Mouse (Mus musculus): ENCODE measurements around the gene Slc39a11. TPM values are rescaled to one million over a fixed set of nuclear protein-coding genes. Genes with fewer than 3 reads are reported as not detected.

Slc39a11 gene
- polyA plus RNA-seq, 1 experiment = 16.9 TPM

DNA sequence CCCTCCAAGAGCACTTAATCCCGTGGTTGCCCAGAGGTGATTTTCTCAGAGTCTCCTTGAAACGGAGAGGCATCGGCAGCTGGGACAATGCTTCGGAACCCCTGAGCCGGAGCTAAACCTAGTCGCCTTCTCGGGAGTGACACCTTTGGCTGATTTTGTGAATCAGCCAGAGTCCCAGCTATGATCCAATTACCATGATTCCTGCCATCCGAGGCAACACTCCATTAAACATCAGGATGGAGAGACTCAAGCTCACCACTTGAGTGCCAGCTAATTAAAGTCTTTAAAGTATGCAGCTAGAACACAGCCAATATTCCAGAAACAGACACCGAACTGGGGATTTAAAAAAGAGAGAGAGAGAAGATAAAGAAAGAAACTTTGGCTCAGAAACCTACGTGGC is 136.9 kb downstream of the Slc39a11 start:
- TF ChIP-seq POLR2A (IDR thresholded peaks at IDR 0.05; ENCODE audit: borderline replicate concordance, extremely low read depth, low read depth, low read length) (no peak), CTCF (IDR thresholded peaks at IDR 0.05; ENCODE audit: insufficient read depth, low read length) (no peak)
- no peak for DNase-seq
- Histone ChIP-seq H3K4me3 (replicated peaks; ENCODE audit: extremely low read depth, low read depth, low read length) (no peak overlapping the region), H3K4me1 (ENCODE audit: control insufficient read depth, insufficient read depth, low read length) (no peaks in the 10 kb centered on the region)
- WGBS = 79% methylated on average over 10 of the region's 10 CpGs

DNA sequence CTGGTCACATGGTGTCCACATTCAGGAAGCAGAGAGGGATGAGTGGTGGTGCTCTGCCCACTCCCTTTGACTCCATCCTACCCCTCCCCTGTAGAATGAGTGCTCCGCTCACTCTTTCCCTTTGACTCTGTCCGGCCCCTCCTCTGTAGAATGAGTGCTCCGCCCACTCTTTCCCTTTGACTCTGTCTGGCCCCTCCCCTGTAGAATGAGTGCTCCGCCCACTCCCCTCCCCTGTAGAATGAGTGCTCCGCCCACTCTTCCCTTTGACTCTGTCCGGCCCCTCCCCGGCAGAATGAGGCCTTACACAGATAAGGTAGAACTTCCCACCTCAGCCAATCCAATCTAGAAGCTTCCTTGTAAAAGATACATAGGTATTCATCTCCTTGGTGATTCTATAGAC is 137.7 kb downstream of the Slc39a11 start:
- WGBS = 89% methylated on average over 7 of the region's 7 CpGs
- TF ChIP-seq POLR2A (IDR thresholded peaks at IDR 0.05; ENCODE audit: borderline replicate concordance, extremely low read depth, low read depth, low read length) = no peak
- TF ChIP-seq CTCF (IDR thresholded peaks at IDR 0.05; ENCODE audit: insufficient read depth, low read length) = no peak
- no peaks in the 10 kb centered on the region for H3K4me1 ChIP-seq (ENCODE audit: control insufficient read depth, insufficient read depth, low read length)
- DNase-seq = no peak
- H3K4me3 ChIP-seq (replicated peaks; ENCODE audit: extremely low read depth, low read depth, low read length) = no peak overlapping the region

DNA sequence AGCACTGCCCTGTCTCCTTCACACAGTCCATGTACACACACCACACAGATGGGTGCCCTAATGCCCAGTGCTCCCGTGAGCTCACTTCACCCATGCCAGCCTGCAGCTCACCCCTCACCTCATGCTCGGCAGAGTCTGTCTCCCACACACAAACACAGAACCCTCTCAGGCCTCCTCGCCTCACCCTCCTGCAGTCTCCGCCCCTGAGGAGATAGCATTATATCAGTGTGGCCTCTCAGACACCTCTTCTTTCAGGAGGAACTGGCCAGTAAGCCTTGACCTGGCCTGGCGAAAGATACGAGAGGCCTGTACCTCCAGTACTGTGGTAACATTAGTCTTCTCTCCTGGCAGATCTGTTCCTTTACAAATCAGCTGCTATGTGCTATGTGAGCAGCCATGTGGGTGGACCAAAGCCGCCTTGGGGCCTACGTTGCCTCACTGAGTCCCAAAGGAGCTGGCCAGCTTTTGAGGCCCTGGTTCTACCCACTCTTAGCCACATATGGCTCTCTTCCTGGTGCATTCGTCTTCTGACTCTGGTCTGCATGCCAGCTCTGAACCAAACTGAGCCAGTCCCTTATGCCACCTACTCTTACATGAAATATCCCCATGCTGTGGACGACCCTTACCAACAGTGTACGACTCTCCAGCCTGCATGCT is 138.8 kb downstream of the Slc39a11 start:
- Histone ChIP-seq H3K4me3 (replicated peaks; ENCODE audit: extremely low read depth, low read depth, low read length) (no peak overlapping the region), H3K4me1 (ENCODE audit: control insufficient read depth, insufficient read depth, low read length) (no peaks in the 10 kb centered on the region)
- 86% methylated on average over 11 of the region's 11 CpGs for WGBS
- no peak for TF ChIP-seq CTCF (IDR thresholded peaks at IDR 0.05; ENCODE audit: insufficient read depth, low read length)
- no peak for TF ChIP-seq POLR2A (IDR thresholded peaks at IDR 0.05; ENCODE audit: borderline replicate concordance, extremely low read depth, low read depth, low read length)
- no peak for DNase-seq

DNA sequence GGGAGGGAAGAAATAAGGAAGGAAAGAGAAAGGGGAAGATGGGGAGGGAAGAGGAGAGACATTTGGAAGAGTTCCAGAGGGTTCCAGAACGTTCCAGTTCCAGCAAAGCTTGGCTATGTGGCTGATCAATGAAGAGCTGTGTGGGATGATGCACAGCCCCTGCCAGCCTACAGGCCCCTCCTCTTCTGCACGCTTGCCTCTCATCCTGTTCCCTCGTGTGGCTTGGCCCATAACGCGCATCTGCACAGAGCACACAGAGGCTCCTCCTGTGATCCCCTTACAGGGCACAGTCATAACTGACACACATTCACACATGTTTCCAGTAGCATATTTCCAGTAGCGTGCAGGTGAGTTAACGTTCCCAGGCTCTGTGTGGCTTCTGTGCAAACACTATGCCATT is 139.6 kb downstream of the Slc39a11 start:
- Histone ChIP-seq H3K4me3 (replicated peaks; ENCODE audit: extremely low read depth, low read depth, low read length) (no peak overlapping the region), H3K4me1 (ENCODE audit: control insufficient read depth, insufficient read depth, low read length) (no peaks in the 10 kb centered on the region)
- no peak for TF ChIP-seq POLR2A (IDR thresholded peaks at IDR 0.05; ENCODE audit: borderline replicate concordance, extremely low read depth, low read depth, low read length)
- TF ChIP-seq CTCF (IDR thresholded peaks at IDR 0.05; ENCODE audit: insufficient read depth, low read length) = no peak
- no peak for DNase-seq
- 70% methylated on average over 7 of the region's 7 CpGs for WGBS

DNA sequence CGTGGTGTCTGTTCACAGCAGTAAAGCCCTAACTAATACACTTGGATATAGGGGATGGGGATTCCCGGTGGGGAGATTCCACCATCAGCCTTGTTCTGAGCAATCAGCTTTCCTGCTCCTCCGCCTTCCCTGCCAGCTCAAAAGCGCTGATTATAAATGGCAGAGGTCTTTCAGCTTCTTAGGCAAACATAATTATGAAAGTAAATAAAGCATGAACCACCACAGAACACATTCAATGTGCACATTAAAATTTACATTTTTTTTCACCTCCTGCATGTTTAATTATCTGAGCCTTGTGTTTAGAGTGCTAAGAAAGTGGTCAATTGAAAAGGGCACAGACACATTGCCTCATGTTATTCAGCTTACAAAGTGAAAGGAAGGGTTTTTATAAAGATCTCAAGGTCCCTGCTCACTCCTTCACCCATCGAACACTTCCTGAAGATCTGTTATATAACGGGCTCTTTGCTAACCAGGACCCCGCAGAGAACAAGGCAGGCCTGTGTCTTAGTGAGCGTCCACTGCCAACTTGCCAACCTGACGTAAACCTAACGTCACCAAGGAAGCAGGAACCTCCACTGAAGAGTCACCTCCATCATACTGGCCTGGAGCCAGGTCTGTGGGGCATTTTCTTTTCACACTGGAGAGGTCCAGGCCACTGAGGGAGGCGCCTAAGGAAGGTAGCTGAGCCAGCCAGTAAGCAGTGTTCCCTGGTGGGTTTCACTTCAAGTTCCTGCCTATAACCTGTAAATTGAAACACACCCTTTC is 142.0 kb downstream of the Slc39a11 start:
- WGBS = 60% methylated on average over 11 of the region's 11 CpGs
- Histone ChIP-seq H3K4me3 (replicated peaks; ENCODE audit: extremely low read depth, low read depth, low read length) (no peak overlapping the region), H3K4me1 (ENCODE audit: control insufficient read depth, insufficient read depth, low read length) (no peaks in the 10 kb centered on the region)
- no peak for DNase-seq
- TF ChIP-seq CTCF (IDR thresholded peaks at IDR 0.05; ENCODE audit: insufficient read depth, low read length) (no peak), POLR2A (IDR thresholded peaks at IDR 0.05; ENCODE audit: borderline replicate concordance, extremely low read depth, low read depth, low read length) (no peak)

DNA sequence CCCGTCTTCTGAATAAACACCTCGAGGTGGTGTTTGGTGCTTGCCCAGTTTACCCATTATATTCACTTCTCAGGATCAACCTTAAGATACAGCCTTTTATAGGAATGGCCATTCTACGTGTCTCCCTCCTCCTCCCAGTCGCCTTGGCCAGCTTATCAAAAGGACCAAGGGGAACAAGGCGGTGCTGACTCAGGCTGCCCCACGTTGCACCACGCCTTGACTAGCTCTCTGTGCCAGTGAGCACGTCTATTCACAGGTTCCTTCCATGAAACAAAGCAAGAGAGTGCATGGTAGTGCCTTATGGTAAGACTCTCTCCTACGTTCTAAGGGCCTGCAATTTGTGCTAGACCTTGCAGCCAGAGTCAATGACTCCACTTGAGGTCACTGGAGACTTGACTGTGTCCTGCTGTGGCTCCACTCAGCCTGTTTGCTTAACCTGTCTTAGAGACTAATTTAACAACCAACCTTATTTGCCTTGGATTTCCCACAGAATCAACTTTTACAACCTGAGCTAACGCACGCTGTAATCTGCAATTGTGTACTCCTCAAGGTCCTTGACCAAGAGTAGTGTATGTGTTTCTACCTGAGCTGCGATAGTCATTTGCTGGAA is 144.2 kb downstream of the Slc39a11 start:
- WGBS = 74% methylated on average over 12 of the region's 12 CpGs
- no peak for TF ChIP-seq POLR2A (IDR thresholded peaks at IDR 0.05; ENCODE audit: borderline replicate concordance, extremely low read depth, low read depth, low read length)
- TF ChIP-seq CTCF (IDR thresholded peaks at IDR 0.05; ENCODE audit: insufficient read depth, low read length) = no peak
- no peak overlapping the region for H3K4me3 ChIP-seq (replicated peaks; ENCODE audit: extremely low read depth, low read depth, low read length)
- H3K4me1 ChIP-seq (ENCODE audit: control insufficient read depth, insufficient read depth, low read length) = no peaks in the 10 kb centered on the region
- DNase-seq = peak; percentile 28

DNA sequence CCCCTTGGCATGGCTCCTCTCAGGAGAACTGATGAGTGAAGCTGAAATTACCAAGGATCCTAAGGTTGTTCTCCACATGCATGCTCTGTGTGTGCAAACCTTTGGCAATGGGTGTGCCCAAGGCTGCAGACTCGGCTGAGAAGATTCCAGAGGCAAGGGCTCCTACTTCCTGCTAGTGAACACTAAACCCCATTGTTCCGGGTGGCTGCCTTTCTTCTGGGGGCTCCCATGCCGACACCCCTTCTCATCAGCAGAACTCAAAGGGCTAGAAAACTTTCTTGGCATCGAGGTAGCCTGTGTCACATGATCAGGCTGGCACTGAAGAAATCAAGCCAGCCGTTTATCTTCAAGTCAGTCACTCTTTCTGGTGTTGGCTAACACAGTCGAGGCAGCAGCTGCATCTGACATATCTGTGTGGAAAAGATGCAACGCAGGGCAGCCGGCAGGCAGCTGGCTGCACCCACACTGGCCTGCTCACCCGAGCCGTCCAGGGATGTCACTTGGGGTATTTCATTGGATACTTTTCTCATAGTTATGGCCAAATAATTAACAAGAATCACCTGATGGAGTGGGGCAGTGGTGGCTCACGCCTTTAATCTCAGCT is 145.3 kb downstream of the Slc39a11 start:
- TF ChIP-seq CTCF (IDR thresholded peaks at IDR 0.05; ENCODE audit: insufficient read depth, low read length) (no peak), POLR2A (IDR thresholded peaks at IDR 0.05; ENCODE audit: borderline replicate concordance, extremely low read depth, low read depth, low read length) (no peak)
- no peak for DNase-seq
- H3K4me3 ChIP-seq (replicated peaks; ENCODE audit: extremely low read depth, low read depth, low read length) = no peak overlapping the region
- no peaks in the 10 kb centered on the region for H3K4me1 ChIP-seq (ENCODE audit: control insufficient read depth, insufficient read depth, low read length)
- 51% methylated on average over 11 of the region's 11 CpGs for WGBS

DNA sequence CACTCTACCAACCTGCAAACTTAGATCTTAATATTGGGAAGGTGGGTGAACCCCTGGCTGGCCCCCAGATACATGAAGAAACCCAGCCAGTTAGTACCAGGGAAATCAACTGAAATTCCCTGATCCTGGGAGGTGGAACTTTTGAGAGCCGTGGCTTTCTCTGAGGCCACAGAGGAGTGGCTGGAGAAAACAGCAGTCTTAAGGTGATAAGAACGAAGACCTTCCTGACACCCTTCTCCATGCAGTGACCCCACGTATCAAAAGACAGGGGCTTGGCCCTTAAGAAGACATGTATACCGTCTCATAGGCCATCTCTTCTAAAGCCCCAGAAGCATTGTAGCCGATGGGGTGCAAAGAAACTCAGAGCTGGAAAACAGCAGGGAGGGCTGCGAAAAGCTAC is 146.9 kb downstream of the Slc39a11 start:
- no peak for DNase-seq
- Histone ChIP-seq H3K4me1 (ENCODE audit: control insufficient read depth, insufficient read depth, low read length) (no peaks in the 10 kb centered on the region), H3K4me3 (replicated peaks; ENCODE audit: extremely low read depth, low read depth, low read length) (no peak overlapping the region)
- 88% methylated on average over 6 of the region's 6 CpGs for WGBS
- TF ChIP-seq CTCF (IDR thresholded peaks at IDR 0.05; ENCODE audit: insufficient read depth, low read length) = no peak
- no peak for TF ChIP-seq POLR2A (IDR thresholded peaks at IDR 0.05; ENCODE audit: borderline replicate concordance, extremely low read depth, low read depth, low read length)

DNA sequence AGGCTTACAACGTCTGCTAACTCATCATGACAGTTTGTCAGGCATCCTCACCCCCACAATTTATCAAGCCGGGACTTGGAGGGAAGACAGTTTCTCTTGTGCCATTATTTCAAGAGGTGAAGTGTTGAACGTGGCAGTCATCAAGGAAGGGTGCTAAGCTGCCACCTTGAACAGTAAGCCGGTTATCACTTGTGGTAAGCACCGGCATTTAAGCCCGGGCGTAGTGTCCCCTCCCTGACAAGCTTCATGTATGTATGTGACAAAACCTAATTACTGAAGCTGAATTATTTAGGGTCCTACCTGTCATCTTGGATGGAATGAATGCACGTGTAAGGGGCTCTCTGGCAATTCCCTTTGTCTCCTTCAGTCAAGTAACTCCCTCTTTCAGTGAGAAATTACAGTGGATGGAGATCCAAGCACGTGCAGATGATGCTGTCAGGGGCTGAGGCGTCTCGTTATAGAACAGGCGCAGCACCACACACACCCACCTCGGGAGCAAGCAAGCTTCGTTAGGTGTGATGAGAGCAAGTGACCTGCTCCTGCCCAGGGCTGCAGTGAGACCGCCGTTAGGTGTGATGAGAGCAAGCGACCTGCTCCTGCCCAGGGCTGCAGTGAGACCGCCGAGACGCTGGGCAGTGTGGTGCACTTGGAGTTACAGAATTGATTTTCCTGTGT is 149.1 kb downstream of the Slc39a11 start:
- TF ChIP-seq POLR2A (IDR thresholded peaks at IDR 0.05; ENCODE audit: borderline replicate concordance, extremely low read depth, low read depth, low read length) (no peak), CTCF (IDR thresholded peaks at IDR 0.05; ENCODE audit: insufficient read depth, low read length) (no peak)
- WGBS = 85% methylated on average over 20 of the region's 20 CpGs

More for the DNA sequence above, 149.1 kb downstream of the Slc39a11 start:
- Histone ChIP-seq H3K4me1 (ENCODE audit: control insufficient read depth, insufficient read depth, low read length) (no peaks in the 10 kb centered on the region), H3K4me3 (replicated peaks; ENCODE audit: extremely low read depth, low read depth, low read length) (no peak overlapping the region)
- DNase-seq = no peak
